Mouse (Mus musculus) MEL (cell line): ENCODE results near the gene Tmco5.

Source experiments
- CTCF ChIP-seq, 3 experiments: IDR thresholded peaks in 2 of 3; conservative IDR thresholded peaks in 1 of 3; 2 replicates each; pipeline ENCODE4 v1.5.1; 2011 to 2012; ENCODE audit warnings: low read length in 3 of 3, low read depth in 2 of 3, mild to moderate bottlenecking in 2 of 3, improper control_type of control experiment in 1 of 3, inconsistent platforms in 1 of 3, mixed read lengths in 1 of 3, moderate library complexity in 1 of 3; ENCODE audit not compliant: control insufficient read depth in 1 of 3, insufficient read depth in 1 of 3, poor library complexity in 1 of 3, severe bottlenecking in 1 of 3
- E2F4 ChIP-seq: IDR thresholded peaks from 2 replicates; pipeline ENCODE4 v1.6.1; 2011; ENCODE audit warnings: low read depth, low read length, improper control_type of control experiment, borderline replicate concordance
- MAX ChIP-seq: IDR thresholded peaks from 2 replicates; pipeline ENCODE4 v1.6.1; 2011; ENCODE audit warnings: low read length, improper control_type of control experiment
- RAD21 ChIP-seq: IDR thresholded peaks from 2 replicates; pipeline ENCODE4 v1.6.1; 2011; ENCODE audit warnings: mild to moderate bottlenecking, low read depth, low read length, improper control_type of control experiment
- USF1 ChIP-seq: IDR thresholded peaks from 2 replicates; pipeline ENCODE4 v1.6.1; 2014; ENCODE audit warnings: low read depth, mild to moderate bottlenecking, inconsistent platforms, low read length, improper control_type of control experiment, moderate library complexity

DNA sequence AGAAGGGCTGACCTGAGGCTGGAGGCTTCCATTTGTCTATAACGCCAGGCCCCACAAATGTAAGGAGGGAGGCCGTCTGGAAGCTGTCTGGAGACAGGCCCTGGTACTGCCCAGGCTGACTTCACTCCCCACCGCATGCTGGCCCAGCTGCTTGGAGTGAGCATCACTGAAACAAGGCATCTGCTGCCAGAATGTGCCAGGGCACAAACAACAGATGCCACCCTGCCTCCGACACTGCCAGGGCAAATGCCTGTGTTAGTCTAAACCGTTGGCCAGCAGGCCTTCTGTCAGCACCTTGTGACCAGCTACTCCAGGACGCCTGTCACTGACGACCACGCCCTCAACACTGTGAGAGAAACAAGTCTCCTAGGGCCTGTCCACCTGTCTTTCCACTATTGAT is 29.8 kb downstream of the Tmco5 start:
- no peak for TF ChIP-seq RAD21
- no peak for TF ChIP-seq CTCF (IDR thresholded peaks at IDR 0.05 in 2 of 3, conservative IDR thresholded peaks at IDR 0.05 in 1 of 3; ENCODE audit: control insufficient read depth in 1 of 3, insufficient read depth in 1 of 3, low read depth in 2 of 3, low read length in 3 of 3, poor library complexity in 1 of 3, severe bottlenecking in 1 of 3)
- no peak for TF ChIP-seq MAX
- TF ChIP-seq E2F4: no peak
- TF ChIP-seq USF1: no peak
